Mouse (Mus musculus) heart, adult 9 months (tissue): ENCODE data around the gene Ar.

Source experiments
- DNase-seq, 2 experiments: peaks; one replicate each; pipeline ENCODE4 v3.0.0; 2022; ENCODE audit warnings: low spot score in 2 of 2

Ar gene

DNA sequence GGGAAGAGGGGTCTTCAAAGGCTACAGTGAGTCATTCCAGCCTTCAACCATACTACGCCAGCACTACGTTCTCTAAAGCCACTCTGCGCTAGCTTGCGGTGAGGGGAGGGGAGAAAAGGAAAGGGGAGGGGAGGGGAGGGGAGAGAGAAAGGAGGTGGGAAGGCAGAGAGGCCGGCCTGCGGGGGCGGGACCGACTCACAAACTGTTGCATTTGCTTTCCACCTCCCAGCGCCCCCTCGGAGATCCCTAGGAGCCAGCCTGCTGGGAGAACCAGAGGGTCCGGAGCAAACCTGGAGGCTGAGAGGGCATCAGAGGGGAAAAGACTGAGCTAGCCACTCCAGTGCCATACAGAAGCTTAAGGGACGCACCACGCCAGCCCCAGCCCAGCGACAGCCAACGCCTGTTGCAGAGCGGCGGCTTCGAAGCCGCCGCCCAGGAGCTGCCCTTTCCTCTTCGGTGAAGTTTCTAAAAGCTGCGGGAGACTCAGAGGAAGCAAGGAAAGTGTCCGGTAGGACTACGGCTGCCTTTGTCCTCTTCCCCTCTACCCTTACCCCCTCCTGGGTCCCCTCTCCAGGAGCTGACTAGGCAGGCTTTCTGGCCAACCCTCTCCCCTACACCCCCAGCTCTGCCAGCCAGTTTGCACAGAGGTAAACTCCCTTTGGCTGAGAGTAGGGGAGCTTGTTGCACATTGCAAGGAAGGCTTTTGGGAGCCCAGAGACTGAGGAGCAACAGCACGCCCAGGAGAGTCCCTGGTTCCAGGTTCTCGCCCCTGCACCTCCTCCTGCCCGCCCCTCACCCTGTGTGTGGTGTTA lies at the start of gene Ar:
Gene Ar (plus strand): TSS at position 239 of the 812 bp plus-strand sequence.
- DNase-seq, result peak; percentile 30 to 43

DNA sequence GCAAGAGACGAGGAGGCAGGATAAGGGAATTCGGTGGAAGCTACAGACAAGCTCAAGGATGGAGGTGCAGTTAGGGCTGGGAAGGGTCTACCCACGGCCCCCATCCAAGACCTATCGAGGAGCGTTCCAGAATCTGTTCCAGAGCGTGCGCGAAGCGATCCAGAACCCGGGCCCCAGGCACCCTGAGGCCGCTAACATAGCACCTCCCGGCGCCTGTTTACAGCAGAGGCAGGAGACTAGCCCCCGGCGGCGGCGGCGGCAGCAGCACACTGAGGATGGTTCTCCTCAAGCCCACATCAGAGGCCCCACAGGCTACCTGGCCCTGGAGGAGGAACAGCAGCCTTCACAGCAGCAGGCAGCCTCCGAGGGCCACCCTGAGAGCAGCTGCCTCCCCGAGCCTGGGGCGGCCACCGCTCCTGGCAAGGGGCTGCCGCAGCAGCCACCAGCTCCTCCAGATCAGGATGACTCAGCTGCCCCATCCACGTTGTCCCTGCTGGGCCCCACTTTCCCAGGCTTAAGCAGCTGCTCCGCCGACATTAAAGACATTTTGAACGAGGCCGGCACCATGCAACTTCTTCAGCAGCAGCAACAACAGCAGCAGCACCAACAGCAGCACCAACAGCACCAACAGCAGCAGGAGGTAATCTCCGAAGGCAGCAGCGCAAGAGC lies 1.3 kb downstream of the Ar start:
- DNase-seq, result peak in 1 of 2 experiments; percentile 1

DNA sequence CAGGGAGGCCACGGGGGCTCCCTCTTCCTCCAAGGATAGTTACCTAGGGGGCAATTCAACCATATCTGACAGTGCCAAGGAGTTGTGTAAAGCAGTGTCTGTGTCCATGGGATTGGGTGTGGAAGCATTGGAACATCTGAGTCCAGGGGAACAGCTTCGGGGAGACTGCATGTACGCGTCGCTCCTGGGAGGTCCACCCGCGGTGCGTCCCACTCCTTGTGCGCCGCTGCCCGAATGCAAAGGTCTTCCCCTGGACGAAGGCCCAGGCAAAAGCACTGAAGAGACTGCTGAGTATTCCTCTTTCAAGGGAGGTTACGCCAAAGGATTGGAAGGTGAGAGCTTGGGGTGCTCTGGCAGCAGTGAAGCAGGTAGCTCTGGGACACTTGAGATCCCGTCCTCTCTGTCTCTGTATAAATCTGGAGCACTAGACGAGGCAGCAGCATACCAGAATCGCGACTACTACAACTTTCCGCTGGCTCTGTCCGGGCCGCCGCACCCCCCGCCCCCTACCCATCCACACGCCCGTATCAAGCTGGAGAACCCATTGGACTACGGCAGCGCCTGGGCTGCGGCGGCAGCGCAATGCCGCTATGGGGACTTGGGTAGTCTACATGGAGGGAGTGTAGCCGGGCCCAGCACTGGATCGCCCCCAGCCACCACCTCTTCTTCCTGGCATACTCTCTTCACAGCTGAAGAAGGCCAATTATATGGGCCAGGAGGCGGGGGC lies 2.0 kb downstream of the Ar start:
- no peak for DNase-seq

DNA sequence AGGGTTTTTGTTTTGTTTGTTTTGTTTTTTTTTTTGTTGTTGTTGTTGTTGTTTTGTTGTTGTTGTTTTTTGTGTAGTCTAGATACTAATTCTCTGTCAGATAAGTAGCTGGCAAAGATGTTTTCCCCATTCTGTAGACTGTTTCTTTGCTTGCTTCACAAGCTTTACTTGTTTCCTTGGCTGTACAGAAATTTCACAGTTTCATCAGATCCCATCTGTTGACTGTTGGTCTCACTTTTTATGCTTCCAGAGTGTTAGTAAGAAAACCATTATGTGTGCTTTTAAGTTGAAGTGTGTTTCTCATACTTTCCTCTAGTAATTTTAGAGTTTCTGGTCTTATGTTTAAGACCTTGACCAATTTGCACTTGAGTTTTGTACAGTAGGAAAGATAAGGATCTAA lies 41.2 kb downstream of the Ar start:
- DNase-seq, result no peak

DNA sequence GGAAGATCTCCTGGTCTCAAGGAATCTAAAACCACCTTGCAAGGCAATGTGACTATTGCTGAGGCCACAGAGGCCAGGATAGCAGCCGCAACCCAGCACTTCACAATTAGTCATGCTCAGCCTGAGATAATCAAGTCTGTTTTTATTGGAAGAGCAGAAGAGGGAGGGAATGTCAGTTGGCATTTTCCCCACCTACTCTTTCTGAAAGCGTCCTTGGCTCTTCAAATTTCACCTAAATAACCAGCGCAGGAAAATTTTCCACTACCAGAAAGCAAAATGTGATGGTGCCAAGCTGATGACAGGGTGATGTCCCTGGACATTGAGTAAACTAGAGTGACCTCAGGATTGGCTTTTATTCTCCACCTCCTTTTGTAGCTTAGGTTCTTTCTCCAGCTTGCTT lies 57.2 kb downstream of the Ar start:
- DNase-seq, result peak; percentile 3 to 29

DNA sequence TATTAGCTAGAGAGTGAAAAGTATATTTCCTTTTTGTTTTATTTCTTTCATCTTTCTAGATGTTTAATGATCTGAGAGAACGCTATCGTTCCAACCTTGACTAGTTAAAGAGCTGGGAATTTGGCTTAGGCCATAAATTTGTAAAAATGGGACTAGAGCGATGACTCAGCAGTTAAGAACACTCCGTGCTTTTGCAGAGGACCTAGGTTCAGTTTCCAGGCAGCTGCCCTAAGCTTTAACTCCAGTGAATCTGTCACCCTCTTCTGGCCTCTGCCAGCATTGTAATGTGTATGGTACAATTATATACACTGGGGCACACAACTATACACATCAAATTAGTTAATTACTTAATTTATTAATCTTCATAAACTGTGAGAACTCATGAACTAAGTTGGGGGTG lies 58.6 kb downstream of the Ar start:
- no peak for DNase-seq

DNA sequence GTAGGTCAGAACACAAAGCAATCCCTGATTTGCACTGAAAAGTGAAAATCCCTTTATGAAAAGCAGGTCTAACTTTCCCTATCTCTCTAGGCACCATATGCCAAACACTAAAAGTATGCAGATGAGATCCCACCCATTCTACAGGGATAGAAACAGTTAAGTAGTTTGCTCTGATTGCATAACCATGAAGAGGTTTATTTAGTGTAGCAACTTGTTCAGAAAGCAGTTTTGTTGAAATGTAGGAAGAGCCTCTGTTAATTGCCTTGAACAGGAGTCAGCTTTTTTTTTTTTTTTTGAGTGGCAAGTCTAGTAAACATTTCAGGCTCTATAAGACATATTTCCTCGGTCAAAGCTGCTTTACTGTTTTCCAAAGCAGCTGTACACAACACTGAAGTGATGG lies 67.5 kb downstream of the Ar start:
- DNase-seq, result no peak

DNA sequence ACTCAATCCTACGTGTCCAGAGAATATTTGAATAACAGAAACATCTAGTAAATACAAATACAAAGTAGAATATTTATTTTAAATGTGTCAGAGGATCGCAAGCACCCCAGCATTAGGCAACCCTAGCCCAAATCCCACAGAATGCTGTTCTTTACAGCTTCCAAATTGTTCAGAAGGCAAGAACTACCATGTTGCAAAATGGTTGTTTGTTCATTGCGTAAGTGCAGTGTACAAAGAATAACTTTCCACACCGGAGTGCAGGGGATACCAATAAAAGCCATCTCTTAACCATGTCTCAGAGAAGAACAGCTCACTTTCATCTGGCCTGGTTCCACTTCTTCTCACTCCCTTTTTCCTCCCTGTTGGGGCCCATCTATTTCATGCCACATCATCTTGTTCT lies 90.4 kb downstream of the Ar start:
- DNase-seq, result no peak

DNA sequence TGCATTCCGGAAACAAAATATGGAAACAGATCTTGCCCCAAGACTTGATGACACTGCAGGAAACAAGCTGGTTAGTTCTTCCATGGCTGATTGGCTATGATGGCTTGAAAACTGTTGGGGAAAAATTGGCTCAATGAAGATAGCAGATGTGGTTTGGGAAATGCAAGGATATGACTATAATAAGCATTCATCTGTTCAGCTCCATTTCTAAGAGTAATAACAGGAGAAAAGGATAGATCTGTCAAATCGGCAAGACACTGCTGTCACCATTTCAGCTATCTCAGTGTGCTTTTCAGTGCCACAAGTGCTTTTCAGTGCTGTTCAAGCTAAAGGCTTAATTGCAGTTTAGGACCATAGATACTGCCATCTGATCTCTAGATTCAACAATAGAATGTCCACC lies 96.5 kb downstream of the Ar start:
- no peak for DNase-seq

DNA sequence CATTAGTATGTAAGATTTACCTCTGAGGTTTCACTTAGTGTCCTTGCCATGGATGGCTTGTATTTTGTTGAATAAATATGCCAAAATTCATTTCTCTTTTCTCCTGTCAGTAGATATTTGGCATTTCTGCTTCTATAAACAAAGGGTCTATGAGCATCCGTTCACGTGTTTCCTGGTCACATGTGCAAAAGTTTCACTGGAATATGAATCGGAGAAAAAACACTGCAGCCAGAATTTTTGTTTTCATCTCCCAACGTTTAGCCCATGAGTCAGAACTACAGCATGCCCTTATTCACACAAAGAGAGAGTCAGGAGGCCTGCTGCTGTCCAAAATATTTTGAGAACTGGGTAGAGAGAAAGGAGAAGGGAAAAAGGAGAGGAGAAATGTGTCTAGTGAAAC lies 99.8 kb downstream of the Ar start:
- DNase-seq, result no peak

DNA sequence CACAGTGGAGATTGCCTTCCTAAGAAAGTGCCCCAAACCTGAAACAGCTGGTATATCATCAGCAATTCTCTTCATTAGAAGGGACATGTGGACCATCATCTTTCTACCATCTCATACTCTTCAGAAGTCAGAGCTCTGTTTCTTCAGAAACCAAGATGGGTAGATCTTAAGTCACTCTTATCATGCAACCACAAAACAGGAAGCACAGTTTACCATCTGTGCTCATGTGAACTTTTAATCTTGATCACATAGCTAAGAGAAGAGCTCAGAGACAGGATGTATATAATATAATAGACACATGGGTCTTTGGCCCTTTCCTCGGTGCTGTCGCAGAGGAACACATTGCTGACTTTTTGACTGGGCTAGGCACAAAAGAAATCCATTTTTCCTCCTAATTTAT lies 111.1 kb downstream of the Ar start:
- no peak for DNase-seq

DNA sequence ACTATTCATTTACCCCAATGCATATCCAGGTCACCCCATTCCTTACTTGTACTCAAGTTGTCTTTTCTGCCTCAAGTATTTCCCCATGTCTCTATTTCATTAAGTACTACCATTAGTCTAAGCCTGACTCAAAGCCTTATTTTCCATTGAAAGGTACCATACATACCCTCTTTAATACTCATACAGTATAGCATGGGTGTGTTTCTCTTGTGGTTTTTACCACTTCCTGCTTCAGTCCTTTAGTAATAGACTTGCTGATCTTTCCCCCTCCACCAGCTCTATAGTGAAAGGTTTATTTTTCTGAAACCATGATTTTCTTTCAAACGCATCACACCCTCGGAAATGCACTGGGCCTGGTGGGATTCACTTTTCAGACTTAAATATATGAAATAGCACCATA lies 117.2 kb downstream of the Ar start:
- no peak for DNase-seq

DNA sequence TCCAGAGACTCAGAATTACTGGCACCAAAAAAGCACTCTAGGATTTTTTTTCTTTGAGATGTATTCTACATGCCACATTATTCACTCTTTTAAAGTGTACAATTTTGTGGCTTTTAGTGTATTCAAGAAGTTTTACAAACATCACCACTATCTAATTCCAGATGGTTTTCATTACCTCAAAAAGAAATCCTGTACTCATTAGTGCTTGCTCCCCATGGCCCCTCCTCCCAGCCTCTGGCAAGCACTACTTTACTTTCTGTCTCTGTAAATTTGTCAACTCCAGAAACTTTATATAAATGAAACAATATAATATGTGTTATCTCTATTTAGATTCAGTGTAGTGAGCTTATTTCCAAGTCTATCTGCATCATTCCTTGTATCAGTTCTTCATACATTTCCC lies 122.8 kb downstream of the Ar start:
- no peak for DNase-seq

DNA sequence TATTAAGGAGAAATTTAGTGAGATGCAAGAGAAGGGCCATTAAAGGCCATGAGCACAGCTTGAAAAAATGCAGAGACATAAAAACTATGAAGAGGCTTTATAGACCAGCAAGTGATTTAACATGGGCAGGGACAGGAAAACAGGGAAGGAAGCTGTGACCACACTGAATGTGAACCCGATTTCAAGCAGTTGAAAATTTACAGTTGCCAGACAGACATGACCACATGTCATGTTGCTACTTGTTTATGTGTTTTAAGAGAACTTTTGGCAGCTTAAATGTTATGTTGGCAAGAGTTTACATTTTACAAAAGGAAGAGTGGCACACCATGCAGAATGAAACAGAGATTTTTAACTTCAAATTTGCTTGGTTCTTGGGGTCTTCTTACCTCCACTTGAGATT lies 143.2 kb downstream of the Ar start:
- DNase-seq, result no peak

DNA sequence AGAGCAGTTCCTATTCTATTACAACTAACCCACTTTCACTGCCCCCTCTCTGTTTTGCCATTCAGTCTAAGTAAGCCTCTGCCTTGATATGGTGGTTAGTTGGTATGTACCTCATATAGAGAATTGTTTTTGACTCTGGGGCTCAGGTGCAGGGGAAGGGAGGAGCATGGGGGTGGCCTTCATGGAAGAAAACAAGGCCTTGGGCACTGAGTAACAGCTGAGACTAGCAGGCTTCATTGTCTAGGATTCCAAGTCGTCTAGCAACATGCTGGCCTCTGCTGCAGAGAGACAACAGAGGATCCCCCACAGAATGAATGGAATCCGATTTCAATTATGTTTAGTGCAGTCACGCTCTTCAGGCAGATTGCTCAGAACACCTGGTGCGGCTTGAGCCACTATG lies 152.1 kb downstream of the Ar start:
- no peak for DNase-seq

DNA sequence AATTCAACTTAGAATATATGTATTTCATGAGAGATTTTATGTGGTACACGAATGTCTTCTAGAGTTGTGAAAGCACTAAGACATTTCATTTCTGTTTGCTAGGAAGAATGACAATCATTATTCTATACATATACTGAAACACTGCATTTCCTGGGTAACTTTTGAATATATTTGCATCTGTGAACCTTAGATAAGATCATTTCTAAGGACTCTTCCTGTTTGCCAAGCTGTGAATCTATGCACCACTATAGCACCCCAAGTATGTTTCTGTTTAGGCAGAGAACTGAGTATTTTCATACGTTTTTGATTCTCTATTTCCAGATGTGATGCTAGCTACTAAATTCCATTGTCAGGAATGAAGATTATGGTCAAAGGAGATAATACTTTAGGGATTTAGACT lies 153.4 kb downstream of the Ar start:
- DNase-seq, result no peak

DNA sequence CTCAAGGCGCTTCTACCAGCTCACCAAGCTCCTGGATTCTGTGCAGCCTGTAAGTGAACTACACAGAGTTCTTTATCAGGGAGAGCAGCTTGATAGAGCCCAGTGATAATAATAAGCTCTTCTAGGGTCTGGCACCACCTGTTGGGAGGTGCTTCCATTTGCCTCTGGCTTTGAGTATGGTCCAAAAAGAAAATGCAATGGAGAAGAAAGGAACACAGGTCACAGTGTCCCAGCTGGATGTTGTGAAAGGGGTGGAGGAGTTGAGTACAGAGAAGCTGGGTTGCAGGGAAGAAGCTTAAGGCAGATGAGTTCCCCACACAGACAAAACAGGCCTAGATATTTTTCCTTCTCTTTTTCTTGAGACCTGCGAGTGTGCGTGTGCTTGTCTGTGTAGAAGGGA lies 167.4 kb downstream of the Ar start:
- no peak for DNase-seq

DNA sequence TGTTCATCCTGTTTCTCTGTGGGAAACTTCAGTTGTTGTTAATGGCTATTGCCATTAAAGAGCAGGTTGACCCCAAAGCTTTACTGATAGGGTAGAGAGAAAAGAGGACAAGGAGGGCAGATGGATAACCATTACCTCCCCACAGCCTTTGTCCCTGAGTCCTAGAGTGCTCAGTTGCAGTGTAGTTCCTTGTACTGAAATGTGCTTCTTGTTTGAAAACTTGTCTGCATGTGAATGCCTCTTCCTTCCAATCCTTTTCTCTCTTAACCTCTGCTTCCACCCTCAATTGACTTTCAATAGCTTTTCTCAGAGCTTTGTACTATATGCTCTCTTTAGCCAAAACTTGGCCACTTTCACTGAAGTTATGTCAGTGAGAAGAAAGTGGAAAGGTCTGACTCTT lies 168.9 kb downstream of the Ar start:
- no peak for DNase-seq

DNA sequence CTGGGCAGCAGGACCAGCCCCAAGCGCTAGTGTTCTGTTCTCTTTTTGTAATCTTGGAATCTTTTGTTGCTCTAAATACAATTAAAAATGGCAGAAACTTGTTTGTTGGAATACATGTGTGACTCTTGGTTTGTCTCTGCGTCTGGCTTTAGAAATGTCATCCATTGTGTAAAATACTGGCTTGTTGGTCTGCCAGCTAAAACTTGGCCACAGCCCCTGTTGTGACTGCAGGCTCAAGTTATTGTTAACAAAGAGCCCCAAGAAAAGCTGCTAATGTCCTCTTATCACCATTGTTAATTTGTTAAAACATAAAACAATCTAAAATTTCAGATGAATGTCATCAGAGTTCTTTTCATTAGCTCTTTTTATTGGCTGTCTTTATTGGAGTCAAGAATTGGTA lies 174.5 kb downstream of the Ar start:
- DNase-seq, result peak in 1 of 2 experiments; percentile 18

DNA sequence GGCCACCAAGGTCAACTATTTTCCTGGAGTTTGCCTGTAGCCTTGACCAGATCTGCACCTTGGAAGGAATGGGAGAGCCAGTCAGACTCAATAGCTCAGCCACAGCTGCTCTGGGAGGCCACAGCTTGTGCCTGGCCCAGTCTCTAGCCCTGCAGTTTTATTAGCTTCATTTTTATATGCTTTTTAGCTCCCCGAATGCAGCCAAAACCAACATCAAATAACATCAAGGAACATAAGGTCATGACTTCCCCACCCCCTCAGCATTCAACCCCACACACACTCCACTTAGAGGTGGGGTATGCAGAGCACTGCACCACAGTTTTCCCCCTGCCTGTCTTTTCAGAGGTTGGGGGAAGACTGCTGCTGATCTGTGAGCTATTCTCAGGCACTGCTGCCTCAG lies 198.9 kb downstream of the Ar start:
- DNase-seq, result peak in 1 of 2 experiments; percentile 3

DNA sequence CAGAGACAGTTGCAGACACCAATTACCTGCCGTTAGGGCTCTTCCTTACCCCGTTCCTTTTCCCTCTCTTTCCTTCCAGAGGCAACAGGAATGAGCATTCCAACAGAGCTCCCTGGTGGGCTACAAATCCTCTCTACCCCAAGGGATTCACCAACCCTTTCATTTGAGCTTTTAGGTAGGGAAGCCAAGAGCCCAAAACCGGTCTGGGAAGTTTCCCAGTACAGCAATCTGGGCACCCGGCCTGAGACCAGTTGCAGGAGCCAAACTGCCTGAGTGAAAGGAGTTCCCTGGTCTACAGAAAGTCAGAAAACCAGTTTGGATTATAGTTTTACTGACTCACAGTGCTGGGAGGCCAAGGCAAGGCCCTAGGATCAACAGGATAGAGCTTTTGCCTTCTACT lies 199.5 kb downstream of the Ar start:
- DNase-seq, result peak; percentile 51 to 71
